Mouse (Mus musculus): ENCODE data around the gene Ccdc81.

The Ccdc81 gene

DNA sequence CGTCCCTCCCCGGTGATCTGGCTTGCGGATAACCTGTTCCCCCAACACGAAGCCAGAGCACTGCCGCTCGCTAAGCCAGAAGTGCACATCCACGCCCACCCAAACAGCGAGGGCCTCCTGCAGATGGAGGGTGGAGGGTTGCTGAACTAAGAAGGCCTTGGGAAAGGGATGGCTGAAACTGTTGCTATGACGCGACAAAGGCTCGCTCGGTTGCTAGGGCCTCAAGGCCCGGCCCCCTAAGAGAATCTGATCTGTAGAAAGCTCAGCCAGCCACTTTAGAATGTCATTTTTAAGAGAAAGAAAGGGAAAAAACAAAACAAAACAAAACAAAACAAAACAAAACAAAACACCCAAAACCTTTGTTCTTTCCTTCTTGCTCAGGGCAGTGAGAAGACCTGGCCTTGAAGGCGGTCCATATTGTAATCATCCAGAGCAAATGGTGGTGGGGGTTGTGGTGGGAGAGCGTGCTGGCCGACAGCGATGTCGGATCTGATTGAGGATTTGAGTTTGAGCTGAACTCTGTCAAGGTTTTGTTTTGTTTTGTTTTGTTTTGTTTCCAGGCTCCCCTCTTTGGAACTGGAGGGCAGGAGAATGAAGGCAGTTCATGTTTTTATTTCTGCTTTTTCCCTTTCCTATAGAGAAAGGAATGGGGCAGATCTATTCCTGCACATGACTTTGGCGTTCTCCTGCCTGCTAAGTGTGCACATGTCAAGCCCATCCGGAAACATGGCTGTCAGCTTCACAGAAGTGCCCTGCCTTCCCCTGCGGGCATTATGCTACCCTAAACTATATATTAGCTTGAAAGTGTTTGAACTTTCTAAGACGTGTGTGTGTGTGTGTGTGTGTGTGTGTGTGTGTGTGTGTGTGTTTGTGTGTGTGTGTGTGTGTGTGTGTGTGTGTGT lies at the start of gene Ccdc81:
Gene Ccdc81 (minus strand): TSS at position 188 of the 902 bp plus-strand sequence.
- no peak for DNase-seq (ENCODE audit: extremely low read depth, insufficient read length, low spot score)

DNA sequence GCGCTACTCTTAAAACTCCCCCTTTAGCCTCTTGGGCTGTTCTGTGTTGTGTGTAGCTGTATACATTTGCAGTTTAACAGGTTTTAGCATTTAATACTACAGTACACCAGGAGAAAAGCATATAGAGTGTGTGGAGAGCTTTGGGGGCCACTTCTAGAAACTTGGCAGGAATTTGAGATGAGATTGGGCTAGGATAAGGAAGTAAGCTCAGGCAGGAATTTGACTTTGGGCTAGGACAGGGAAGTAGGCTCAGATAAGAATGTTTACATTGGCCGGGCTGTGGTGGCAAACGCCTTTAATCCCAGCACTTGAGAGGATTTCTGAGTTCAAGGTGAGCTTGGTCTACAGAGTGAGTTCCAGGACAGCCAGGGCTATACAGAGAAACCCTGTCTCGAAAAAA lies 46.0 kb upstream of the Ccdc81 start:
- no peak for DNase-seq (ENCODE audit: extremely low read depth, insufficient read length, low spot score)

DNA sequence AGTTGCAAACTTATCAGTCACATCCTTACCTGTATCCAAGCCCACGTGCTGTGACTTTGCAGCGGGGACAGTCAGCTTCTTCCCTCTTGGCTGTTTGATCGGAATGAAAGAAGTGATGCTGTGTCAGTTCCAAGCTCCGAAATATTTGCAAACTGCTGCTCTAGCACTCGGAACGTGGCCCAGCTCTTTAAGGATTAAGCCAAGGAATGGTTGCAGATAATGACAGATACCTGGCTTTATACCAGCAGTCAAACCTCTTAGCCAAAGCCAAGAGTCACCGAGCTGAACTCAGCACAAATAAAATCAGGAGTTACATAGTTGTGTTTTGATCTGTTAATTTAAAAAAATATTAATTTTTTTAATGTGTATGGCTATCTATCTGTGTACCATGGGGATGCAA lies 44.6 kb upstream of the Ccdc81 start:
- DNase-seq (ENCODE audit: extremely low read depth, insufficient read length, low spot score) = no peak

DNA sequence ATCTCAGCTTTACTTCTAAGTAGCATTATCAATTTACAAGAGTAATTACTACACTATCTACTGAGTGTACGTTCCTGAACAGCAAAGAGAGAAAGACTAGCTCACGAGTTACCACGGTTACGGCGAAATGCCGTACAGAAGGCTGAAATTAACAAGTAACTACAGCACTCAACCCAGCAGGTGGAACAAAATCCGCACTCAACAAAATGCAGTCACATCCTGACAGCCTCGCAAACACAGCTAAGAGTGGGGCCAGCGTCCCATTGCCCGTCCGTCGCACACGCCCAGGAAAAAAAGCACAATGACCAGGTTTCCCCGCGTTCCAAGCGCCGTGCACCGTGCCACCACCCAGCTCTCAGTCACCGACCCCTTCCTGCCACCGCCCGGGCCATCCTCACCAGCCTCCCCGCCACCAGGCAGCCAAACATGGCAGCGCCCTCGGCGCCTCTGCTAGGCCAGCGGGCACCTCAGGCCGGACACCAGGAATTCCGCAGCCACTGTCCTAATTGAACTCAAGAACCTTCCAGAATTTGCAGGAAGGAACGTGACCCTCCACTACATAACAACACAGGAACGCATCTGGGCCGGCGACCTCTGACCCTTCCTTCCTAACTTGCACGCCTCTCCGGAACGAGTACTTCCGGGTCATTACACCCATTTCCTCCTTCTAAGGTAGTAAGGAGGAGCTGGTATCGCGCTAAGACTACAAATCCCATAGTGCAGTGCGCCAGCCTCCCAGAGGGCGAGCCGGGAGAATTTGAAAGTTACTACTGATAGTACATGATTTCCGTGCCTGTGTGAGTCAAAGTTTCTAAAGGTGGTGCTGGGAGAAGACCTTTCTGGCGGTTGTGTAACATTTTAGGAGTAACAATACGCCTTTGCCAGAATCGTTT lies 37.4 kb upstream of the Ccdc81 start, which contains the start of gene Hikeshi:
Gene Hikeshi (minus strand): TSS at position 634 of the 893 bp plus-strand sequence.
- peak; percentile 88 for DNase-seq (ENCODE audit: extremely low read depth, insufficient read length, low spot score)

DNA sequence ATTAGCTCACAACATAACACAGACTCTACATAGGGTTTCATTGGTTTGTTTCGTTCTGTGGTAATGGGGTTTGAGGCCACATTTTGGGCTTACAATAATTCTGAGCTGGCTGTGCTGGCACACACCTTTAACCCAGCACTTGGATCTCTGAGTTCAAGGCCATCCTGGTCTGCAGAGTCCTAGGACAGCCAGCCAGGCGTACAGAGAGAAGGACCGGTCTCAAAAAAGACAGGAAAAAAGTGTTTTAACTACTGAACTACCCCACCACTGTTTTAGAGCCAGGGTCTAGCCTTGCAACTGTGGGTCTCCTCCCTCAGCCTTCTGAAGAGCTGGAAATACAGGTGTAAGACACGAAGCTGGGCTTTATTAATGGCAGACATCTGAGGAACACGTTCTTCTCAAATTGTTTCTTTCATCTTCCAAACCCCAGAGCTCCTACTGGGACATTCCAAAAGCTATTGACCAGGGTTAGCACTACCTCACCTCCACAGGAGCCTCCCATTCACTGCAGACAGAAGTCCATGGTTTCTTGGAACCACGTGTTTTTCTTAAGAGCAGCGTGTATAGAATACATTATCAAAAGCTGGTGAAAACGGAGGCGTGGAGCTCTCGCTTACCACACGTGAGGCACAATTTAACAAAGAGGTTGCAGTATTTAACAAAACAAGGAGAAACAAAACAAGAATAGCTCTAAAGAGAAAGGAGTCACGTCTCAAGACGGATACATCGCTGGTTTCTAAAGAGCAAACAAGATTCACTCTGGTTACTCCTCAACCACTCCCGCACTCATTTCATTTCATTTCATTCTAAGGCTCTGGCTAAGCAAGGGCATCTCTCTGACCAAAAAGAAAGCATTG lies 36.3 kb upstream of the Ccdc81 start:
- DNase-seq (ENCODE audit: extremely low read depth, insufficient read length, low spot score) = peak; percentile 14

DNA sequence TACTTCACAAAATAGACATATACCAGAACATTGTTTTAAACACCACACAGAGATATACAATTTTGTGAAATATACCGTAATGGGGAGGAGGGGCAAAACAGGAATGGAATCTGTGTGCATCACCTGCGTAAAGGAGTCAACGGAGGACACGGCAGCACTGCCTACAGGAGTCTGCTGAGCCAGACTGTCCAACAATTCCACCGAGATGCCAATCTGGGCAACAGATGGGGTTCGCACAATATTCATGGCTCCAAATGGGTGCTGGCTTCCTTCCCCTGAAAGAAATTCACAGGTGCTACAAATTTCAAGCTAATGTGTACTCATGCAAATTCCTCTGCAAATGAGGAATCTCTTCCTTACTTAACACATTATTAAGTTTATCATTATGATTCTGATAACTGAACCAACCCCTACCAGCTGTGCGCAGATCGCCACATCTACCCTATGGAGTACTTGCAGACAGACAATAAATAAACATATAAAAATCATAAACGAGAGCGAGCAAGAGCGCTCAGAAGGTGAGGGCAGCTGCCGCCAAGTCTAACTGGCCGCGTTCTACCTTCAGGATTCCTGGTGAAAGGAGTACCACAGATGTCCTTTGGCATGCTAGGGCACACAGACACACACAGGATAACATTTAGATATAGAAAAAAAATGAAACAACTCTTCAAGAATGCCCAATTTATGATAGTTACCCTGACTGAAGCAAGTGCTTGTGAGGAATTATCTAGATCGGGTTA lies 20.2 kb upstream of the Ccdc81 start:
- DNase-seq (ENCODE audit: extremely low read depth, insufficient read length, low spot score) = no peak

DNA sequence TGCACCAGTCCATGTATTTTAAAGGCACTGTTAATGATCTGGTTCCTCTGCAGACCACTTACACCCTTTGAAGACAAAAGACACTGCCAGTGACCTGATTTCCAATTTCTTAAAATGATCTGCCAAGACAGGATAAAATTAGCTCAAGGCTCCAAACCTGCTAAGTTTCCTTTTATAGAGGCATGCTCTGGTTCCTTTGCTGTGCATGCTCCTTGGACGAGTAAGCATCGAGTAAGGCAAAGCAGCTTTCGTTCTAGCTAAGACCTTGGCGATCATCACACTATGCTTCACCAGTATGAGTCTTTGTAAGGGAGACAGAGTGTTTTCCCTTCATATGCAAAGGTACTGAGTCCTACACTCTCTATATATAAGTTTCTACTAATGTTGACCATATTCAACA lies 14.3 kb upstream of the Ccdc81 start:
- DNase-seq (ENCODE audit: extremely low read depth, insufficient read length, low spot score) = no peak

DNA sequence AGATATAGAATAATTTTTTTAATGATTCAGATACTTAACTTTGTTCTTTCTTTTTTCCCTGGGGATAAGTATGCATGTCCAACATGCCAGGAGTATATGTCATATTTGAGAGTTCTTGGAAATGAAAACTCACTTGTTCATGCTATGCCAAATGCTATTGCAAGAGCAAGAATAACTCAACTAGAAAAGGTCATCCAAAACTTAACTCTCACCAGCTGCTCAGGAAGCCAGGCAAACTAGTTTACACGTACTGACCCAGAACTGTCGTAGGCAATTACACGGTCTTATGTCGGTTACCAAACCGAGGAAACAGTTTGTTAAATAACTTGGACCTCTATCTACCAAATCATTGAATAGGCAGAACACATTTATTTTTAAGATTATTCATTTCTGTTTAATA lies 13.3 kb upstream of the Ccdc81 start:
- DNase-seq (ENCODE audit: extremely low read depth, insufficient read length, low spot score) = no peak

DNA sequence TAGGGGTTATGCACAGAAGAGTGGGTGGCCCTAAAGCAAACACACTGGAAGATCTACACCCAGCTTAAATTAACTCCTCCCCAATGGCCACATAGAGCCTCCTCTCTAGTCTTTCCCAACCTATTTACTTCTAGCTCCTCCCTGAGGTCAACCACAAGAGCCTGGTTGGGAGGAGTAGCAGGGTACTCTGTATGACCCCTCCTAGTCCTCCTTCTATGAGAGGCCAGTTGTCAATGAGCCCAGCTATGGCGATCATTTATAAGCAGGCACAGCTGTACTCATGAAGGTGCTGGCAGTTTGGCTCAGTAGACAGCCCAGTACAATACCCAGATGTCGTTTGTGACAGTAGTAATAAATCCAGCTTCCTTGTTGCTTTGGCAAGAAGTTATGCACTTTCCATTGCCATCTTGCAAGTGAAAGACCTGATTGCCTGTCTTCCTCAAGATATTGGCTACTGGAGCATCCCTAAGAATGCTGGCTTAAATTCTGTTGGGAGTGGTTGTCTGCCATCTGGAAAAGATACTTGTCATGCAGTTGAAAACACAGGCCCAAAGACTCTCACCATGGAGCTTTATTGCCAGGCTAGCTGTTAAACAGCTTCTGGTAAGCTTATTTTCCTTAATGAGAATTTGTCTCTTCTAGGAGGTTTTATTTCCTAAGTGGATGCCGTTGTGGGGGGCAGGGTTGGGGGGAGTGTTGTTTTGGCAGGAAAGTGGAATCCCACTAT lies 10.2 kb upstream of the Ccdc81 start:
- DNase-seq (ENCODE audit: extremely low read depth, insufficient read length, low spot score) = no peak

DNA sequence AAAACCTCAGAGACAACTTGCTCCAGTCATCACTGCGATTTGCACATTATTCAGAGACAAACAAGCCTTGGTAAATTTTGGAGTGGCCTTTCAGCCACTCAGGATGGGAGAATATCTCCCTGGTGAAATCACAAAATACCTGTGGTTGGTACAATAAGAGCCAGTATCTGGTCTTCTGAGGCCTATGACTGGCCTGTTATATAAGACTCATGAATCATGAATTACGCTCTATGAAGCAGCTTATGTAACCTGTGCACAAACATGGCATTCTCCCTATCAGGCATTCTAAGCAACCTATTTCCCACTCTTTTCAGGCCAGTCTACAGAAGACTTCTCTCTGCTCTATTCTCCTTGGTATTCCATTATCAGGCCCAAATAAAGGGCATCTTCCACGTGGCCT lies 8.9 kb upstream of the Ccdc81 start:
- no peak for DNase-seq (ENCODE audit: extremely low read depth, insufficient read length, low spot score)

DNA sequence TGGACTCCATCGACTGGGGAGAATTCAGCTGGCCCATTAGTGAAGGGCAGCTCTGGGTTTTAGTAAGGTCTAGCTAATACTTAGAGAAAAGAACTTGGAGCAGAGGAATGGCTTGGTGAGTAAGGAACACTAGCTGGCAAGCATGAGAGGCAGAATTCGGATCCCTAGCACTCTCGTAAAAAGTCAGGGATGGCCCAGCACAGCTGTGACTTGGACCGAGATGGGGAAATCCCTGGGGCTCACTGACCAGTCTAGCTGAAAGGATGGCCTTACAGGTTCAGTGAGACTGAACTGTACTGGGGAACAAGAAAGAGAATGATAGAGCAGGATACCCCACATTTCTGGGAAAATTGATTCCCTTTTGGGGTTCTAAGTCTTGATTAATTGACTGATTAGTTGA lies 6.3 kb upstream of the Ccdc81 start:
- no peak for DNase-seq (ENCODE audit: extremely low read depth, insufficient read length, low spot score)

DNA sequence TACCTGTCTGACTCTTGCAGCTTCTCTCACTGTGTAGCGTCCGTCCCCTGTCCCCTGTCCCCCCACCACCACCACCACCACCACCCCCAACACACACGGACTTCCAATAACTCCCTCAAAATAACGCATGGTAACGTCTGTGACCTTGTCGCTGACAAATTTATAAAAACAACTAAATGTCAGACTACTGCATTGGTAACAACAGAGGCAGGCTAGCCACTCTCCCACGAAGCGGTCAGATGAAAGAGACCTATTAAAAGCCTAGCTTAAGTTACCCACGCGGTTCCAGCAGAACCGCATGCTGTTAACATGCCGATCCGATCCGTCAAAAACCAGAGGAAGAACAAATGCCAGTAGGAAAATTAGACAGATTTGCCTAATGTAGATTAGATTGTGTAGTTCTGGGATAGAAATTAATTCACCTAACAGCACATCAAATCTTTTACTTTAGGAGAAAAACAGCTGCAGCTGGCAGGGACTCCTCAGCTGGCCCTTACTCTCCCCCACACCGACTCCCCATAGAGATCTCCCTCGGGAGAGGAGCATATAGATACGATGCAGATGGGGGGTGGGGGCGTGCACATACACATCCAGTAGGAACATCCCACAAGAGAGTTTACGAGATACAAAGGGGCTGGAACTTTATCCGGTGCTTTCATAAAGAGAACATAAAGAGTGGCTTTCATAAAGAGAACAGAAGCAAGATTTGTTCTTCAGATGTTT lies 5.6 kb upstream of the Ccdc81 start:
- no peak for DNase-seq (ENCODE audit: extremely low read depth, insufficient read length, low spot score)

DNA sequence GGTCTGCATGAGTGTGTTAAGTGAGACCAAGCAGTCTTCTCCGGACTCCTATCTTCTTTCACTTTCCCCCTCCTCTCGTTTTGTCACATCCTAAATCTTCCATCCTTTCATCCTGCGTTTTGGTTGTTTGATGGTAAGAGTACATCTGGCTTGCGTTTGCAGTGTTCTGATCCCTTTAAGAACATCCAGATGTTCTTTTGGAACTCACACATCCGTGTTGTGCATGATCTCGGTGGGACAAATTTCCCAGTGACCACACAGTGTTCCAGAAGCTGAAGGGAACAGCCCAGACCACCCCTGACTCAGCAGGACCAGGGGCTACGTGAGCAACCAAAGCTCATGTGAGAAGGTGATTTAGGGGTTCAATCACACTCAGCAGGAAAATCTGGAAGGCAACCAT lies 5.0 kb upstream of the Ccdc81 start:
- no peak for DNase-seq (ENCODE audit: extremely low read depth, insufficient read length, low spot score)

DNA sequence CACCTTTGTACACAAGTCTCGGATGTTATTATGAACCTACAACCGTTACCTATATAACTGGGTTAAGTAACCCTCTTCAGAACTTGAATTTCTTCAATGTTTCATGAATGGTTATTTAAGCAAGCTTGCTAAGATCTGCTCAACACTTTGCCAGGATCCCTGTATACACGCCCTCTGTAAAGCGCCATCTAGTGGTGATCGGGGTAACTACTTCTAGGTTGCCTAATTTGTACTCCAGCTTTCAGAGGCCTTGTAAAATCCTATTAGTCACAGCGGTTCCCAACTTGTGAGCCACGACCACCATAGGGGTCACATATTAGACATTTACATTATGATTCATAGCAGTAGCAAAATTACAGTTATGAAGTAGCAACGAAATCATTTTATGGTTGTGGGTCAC lies 4.5 kb upstream of the Ccdc81 start:
- DNase-seq (ENCODE audit: extremely low read depth, insufficient read length, low spot score) = peak; percentile 31

DNA sequence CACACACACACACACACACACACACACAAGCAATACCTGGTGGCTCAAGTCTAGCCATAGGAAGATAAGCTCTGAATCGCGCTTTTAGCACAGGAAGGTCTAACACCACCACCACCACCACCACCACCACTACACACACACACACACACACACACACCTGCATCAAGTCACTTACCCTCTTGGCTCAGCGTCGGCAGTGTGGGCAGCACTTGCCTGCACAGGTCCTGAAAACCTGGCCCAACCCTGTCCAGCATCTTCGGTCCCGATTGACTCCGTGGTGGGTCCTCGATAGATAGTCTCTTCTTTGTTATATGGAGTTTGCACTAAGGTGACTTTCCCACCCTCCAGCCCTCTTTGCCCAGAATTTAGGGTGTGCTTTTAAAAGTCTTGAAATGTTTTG lies 422 bp downstream of the Ccdc81 start:
- no peak for DNase-seq (ENCODE audit: extremely low read depth, insufficient read length, low spot score)

DNA sequence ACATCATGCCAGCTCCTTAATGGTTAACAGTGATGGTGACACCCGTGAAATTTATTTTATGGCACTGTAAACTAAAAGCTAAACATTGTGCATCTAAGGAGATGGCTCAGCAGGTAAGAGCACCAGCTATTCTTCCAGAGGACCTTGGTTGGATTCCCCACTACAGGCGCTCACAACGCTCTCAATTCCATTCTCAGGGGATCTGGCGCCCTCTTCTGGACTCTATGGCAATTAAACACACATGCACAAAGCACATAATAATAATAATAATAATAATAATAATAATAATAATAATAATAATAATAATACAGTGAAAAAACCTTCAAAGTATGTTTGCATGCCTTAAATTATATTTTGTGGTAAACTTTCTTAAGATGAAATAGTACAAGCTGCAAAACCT lies 11.6 kb downstream of the Ccdc81 start:
- no peak for DNase-seq (ENCODE audit: extremely low read depth, insufficient read length, low spot score)

DNA sequence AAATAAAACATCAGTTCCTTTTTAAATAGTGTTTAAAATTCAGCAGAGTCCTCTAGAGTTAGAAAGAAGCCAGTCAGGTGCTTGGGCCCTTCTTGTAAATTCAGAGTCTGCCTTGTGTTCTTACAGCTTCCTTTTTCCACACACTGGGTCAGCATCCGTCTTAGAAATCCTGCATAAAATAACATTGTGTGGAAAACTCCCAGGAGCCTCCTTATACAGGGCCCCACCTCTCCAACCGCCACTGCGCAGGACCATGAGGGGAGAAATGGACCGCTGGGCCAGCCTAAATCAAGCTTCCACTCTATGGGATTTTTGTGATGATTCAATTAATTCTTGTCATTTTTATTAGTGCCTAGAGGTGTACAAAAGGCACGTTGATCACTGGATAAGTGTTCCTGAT lies 12.0 kb downstream of the Ccdc81 start:
- no peak for DNase-seq (ENCODE audit: extremely low read depth, insufficient read length, low spot score)

DNA sequence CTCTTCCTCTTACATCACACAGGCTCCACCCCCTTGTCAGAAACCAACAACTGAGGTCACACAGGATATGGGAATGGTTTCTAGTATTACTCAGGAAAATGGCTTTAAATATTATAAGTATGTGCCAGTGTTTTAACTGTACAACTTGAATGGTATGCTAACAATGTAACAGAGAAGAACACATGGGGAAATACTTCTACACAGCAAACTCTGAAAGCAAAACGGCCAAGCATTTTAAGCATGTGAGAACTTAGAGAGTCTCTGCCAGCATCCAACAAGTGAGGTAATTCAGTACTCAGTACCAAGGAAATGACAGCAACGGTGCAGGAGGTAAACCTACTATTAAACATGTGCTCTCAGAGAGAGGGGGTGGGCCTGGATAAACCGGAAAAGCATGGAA lies 18.9 kb downstream of the Ccdc81 start:
- DNase-seq (ENCODE audit: extremely low read depth, insufficient read length, low spot score) = peak; percentile 42

DNA sequence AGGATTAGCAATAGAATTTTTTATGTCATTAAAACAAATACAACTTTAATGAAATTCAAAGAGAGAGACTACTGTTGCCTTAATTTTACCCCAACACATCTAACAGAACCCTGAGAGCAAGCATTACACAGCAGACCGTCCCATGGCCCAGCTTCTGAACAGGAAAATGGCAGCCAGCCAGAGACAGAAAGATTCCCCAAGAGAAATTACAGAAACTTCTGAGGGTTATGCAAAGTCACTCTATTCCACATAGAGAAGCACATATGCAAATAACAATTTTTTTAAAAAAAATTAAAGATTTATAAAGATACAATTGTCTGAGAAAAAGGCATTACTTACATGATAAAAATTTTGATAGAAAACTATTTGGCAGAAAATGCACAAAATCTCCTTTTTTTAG lies 23.7 kb downstream of the Ccdc81 start:
- DNase-seq (ENCODE audit: extremely low read depth, insufficient read length, low spot score) = no peak
